Mouse (Mus musculus): ENCODE results near the gene Col12a1.

Col12a1 gene

DNA sequence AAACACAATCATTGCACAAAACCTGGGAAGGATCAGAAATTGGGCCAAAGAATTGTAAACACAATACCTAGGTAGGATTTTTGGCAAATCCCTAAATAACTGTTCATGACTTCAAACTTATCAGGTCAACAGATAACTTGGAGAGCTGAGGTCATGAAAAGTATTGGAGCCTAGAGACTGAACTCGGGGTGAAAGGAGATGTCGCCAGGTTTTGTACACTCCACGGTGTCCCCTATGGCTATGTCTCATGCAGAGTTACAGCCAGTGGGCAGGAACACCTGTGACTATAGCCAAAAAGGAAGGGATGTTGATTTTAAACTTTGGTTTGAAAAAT is 118.4 kb downstream of the Col12a1 start:
- no peak for DNase-seq

DNA sequence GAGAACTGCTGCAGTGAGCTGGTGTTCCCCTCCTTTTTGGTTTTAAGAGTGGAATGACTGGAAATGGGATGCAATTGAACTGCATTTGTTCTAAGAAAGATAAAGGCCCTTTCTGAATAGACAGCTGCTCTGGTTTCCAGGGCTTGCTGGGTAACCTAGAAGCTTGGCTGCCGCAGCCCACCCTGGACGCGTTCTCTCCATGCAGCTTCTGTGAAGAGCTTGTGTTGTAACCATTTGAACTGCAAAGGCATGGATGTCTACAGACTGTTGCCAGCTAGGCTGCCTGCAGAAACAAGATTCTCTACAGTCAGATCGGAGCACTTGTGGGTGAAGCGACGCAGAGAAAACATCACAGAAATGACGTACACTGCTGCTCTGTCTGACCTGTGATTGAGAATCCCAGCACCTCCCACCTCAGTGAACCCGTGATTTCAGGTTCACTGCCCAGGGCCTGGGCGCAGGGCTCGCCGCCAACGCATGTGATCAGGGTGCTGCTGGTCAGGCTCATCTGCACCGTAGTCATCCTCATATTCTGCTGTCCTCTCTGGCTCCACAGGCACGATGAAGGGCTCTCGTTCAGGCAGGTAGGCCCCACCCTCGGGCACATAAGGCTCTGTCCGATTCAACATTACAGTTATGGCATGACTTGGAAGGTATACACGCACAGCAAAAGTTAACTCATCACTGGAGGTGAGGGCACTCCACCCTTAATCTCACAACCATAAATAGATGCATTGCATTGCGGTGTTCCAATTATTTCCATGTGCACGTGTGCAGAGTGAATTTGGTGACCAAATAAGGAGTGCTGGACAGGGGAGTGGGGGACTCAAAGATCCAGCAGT is 119.0 kb downstream of the Col12a1 start:
- no peak for DNase-seq

DNA sequence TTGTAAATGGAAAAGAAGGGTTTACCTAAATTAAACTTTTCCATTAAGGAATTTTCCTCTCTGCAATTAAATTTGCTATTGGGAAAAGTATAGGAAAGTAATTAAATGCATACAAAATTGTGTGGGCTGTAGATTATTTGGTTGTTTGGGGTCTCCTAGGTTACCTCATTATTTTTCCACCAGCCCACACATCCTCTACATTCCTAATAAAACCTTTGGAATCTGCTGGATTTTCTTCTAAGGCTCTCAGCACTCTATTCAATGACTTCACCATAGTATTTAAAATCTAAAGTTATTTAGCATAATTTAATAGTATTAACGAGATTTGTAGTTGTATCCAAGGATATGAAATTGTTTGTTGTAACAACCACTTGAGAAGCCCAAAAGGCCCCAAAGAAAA is 120.1 kb downstream of the Col12a1 start:
- DNase-seq: no peak

DNA sequence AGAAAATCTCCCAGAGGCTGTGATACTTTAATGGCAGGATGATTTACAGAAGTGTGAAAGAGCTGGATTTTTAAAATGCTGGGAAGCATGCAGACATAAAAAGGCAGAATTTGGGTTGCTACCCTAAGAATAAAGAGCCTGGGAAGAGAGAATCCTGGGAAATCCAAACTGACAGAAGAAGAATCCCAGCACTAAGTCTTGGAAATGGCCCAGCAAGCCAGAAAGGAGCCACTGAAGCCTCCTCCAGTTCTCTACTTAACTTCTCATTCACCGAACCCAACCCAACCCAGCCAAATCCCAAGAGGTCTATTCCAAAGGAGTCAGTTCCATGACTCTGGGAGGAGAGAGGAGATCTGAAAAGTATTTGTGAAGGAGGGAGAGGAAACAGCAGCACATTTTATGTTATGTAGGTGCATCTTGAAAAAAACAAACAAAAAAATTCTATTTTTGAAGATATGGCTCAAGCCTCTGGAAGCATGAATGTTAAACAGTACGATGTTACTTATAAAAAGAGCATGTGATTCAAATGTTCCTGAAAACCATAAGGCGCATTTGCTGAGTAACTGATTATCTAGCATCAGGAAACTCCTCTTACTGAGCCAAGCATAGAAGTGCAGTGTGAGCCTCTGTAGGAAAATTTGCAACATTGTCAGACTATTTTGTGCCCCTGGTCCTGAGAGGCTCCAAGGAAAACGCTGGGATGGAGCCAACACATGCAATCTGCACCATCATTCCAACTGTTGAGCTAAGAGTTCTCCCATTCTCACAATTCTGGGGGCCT is 132.0 kb downstream of the Col12a1 start:
- DNase-seq: no peak

DNA sequence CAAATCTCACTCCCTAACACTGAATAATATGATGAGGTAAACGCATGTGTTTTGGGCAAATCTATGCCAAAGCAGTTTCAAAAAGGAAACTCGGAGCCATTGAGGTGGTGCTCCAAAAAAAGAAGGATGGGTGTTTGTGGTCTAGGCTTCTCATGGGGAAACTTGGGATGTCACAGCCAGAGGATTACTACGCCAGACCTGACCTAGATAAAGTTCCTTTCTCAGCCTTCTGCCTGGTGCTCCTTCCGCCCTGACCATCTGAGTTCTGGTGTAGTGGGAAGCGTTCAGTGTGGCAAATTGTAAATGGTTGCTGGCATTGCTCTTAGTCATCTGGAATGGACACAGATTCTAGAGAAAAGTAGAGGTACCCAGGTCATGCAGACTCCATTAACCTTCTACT is 151.8 kb downstream of the Col12a1 start:
- no peak for DNase-seq

DNA sequence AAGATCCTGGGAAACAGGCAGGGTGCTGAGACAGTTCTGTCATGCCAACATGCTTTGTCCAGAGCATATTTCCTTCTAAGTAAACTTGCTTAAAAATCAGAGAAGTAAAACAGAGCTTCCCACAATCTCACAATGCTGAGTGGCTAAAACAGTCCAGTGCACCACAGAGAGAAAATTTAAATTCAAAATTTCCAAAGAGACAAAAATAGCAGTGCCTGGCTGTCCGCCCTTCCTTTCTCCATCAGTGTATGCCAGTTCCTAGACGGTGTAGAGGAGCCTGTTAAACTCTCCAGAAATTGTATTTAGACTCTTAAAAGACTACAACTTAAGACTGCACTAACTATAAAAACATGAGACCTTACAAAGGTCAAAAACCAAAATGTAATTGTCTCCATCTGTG is 165.3 kb downstream of the Col12a1 start:
- DNase-seq: no peak

All from B cell, adult 2 months (primary cell).